Mouse (Mus musculus) liver, adult 2 months (tissue): ENCODE results near the gene Fndc9. TPM values are rescaled to one million over a fixed set of nuclear protein-coding genes. Genes with fewer than 3 reads are reported as not detected.
A peak's percentile ranks its signal among the peaks of the same experiment; 100 is the strongest.

Experiments used
- DNase-seq: peaks from one replicate; pipeline ENCODE4 v3.0.0-alpha.2; 2011; ENCODE audit warnings: low read depth, low spot score; ENCODE audit errors: extremely low read depth
- H3K27ac ChIP-seq: fragments of 200-500 bp; replicated peaks from 2 replicates; pipeline ENCODE4 v1.5.1; 2012; ENCODE audit warnings: low read depth, mild to moderate bottlenecking, control low read depth, inconsistent platforms, low read length; ENCODE audit not compliant: insufficient read depth
- H3K27me3 ChIP-seq: fragments of 200-500 bp; 2 replicates; pipeline ENCODE4 v1.6.1; 2012; ENCODE audit warnings: mild to moderate bottlenecking, moderate library complexity, low read length, inconsistent platforms; ENCODE audit not compliant: control insufficient read depth, insufficient read depth
- H3K36me3 ChIP-seq: fragments of 200-500 bp; 2 replicates; pipeline ENCODE4 v1.6.1; 2012; ENCODE audit warnings: low read length, inconsistent platforms; ENCODE audit not compliant: control insufficient read depth, insufficient read depth
- H3K4me1 ChIP-seq: fragments of 200-500 bp; 2 replicates; pipeline ENCODE4 v1.6.1; 2011; ENCODE audit warnings: low read length; ENCODE audit not compliant: control insufficient read depth, insufficient read depth
- H3K4me3 ChIP-seq: fragments of 200-500 bp; 2 replicates; pipeline ENCODE4 v1.5.1; 2011; ENCODE audit warnings: low read depth, mild to moderate bottlenecking, control low read depth, low read length, moderate library complexity; ENCODE audit not compliant: insufficient read depth
- H3K79me2 ChIP-seq: fragments of 200-500 bp; 2 replicates; pipeline ENCODE4 v1.6.1; 2012; ENCODE audit warnings: inconsistent platforms, mild to moderate bottlenecking, low read length, moderate library complexity; ENCODE audit not compliant: control insufficient read depth, insufficient read depth
- H3K9ac ChIP-seq: fragments of 200-500 bp; 2 replicates; pipeline ENCODE4 v1.6.1; 2012; ENCODE audit warnings: low read depth, mild to moderate bottlenecking, control low read depth, inconsistent platforms, low read length
- CTCF ChIP-seq: fragments of 200-500 bp; IDR thresholded peaks from 2 replicates; pipeline ENCODE4 v1.5.1; 2011; ENCODE audit warnings: low read depth, low read length, control low read depth
- POLR2A ChIP-seq: fragments of 200-500 bp; IDR thresholded peaks from 2 replicates; pipeline ENCODE4 v1.6.1; 2011; ENCODE audit warnings: low read length, control low read depth; ENCODE audit not compliant: insufficient read depth; ENCODE audit errors: extremely low read depth
- WGBS: fragments of 180-500 bp; shearing (Covaris S2); methylation state at CpG from one replicate; pipeline ENCODE4 v1.1.7; 2018; 5-methylcytosine and 5-hydroxymethylcytosine counted together
- polyA plus RNA-seq: library from polyadenylated mRNA; depleted of rRNA; stranded (reverse); fragments of >200 nt; gene quantifications from 2 replicates; pipeline ENCODE4 v1.2.3, GENCODE M21; 2012
- total RNA-seq: library from RNA; depleted of rRNA; stranded (reverse); fragments of >200 nt; gene quantifications from 2 replicates; pipeline ENCODE4 v1.2.3, GENCODE M21; 2014

Gene Fndc9
- total and polyA plus RNA-seq, 2 experiments: not detected

DNA sequence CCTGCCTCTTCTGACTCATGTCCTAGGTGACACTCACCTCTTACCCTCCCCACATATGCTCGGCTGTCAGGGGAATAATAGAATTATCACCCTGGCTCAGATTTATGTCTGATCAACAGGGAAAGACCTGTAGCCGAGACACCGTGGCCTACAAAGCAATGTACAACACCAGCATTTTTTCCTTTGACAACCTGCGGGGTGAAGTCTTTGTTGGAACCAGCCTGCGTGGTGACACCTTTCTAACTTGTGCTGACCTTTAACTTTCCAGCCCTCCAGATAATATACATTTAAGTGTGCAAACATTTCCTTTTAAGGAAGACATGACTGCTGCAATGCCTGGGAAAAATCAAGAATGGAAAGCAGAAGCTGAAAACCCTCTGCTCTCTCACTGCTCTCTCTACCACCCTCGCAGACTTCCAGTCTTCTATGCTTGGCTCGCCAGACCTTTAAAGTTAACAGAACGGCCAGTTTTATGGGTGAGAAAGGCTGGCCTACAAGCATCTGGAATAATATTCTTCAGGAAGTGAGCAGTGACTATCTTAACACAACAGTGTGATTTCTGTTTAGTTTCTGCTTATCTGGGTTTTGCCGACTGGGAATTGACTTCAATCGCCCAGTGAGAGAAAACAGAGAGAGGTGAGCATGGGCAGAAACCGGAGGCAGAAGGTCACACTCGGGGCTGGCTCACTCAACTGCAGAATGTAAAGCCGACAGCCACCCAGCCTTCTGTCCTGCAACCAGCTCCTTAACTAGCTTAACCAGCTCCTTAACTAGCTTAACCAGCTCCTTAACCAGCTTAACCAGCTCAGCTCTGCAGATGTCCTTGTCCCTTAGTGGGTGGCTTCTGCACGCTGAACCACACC, 20.7 kb upstream of the Fndc9 start:
- H3K27me3 ChIP-seq: no peaks in the 10 kb centered on the region
- H3K36me3 ChIP-seq: no peaks in the 10 kb centered on the region
- H3K27ac ChIP-seq: no peak overlapping the region
- H3K9ac ChIP-seq: no peak overlapping the region
- no peak for TF ChIP-seq CTCF
- no peak for TF ChIP-seq POLR2A
- WGBS: 59% methylated on average over 14 of the region's 14 CpGs
- H3K79me2 ChIP-seq: no peaks in the 10 kb centered on the region
- no peak overlapping the region for H3K4me3 ChIP-seq
- no peaks in the 10 kb centered on the region for H3K4me1 ChIP-seq
- DNase-seq: no peak

DNA sequence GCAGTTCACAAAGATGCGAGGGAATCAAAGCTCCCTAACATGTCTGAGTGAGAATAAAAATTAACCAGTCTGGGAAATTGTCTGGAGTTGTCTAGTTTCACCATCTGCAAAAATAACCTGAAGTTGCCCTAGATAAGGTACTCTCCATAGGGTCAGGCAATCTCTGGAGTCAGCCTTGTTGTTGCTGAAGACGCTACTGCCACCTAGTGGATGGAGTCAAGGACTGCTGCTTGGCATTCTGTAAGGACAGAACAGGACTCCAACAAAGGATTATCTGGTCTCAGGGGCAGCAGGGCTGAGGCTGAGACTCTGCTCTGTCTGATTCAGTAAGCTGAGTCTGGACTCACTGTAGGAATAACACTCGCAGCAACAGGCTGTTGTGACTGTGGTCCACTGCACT, 20.0 kb upstream of the Fndc9 start:
- H3K9ac ChIP-seq: no peak overlapping the region
- WGBS: 17% methylated on average over 3 of the region's 3 CpGs
- TF ChIP-seq POLR2A (no peak), CTCF (peak; percentile 84)
- no peaks in the 10 kb centered on the region for H3K27me3 ChIP-seq
- peak; percentile 70 for DNase-seq
- H3K36me3 ChIP-seq: no peaks in the 10 kb centered on the region
- no peaks in the 10 kb centered on the region for H3K4me1 ChIP-seq
- no peaks in the 10 kb centered on the region for H3K79me2 ChIP-seq
- no peak overlapping the region for H3K27ac ChIP-seq
- no peak overlapping the region for H3K4me3 ChIP-seq

- Histone ChIP-seq H3K4me3 (no peak overlapping the region), H3K27ac (no peak overlapping the region), H3K4me1 (no peaks in the 10 kb centered on the region), H3K79me2 (no peaks in the 10 kb centered on the region), H3K9ac (no peak overlapping the region), H3K36me3 (no peaks in the 10 kb centered on the region), H3K27me3 (no peaks in the 10 kb centered on the region)
- 71% methylated on average over 7 of the region's 7 CpGs for WGBS
- no peak for TF ChIP-seq CTCF
- TF ChIP-seq POLR2A: no peak
- DNase-seq: no peak
Measured at GRCm38 (mm10) chr11:46216669-46217068, 18.7 kb upstream of the Fndc9 start.

DNA sequence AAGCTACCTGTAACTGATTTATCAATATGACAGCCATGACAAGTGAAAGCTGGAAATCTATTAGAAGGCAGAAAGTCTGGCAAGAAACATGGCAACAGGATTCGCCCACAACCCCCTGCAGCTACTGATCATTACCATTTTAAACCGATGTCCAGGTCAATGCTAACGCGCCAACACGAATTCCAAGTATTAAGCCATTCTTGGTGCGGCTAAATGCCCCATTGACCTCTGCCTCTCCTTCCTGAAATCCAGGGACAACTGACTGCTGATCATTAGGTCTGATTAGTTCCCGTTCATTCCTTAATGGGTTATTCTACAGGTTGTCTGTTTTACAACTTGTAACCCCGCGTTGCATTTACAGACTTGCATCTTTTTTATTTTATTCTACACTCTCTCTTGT, 17.6 kb upstream of the Fndc9 start:
- no peak for DNase-seq
- Histone ChIP-seq H3K27ac (no peak overlapping the region), H3K4me3 (no peak overlapping the region), H3K79me2 (no peaks in the 10 kb centered on the region), H3K27me3 (no peaks in the 10 kb centered on the region), H3K9ac (no peak overlapping the region), H3K4me1 (no peaks in the 10 kb centered on the region), H3K36me3 (no peaks in the 10 kb centered on the region)
- no peak for TF ChIP-seq CTCF
- no peak for TF ChIP-seq POLR2A
- WGBS: 85% methylated on average over 9 of the region's 9 CpGs

GRCm38 (mm10) chr11:46218584-46218983, 16.7 kb upstream of the Fndc9 start:
- TF ChIP-seq CTCF (no peak), POLR2A (no peak)
- no peak overlapping the region for H3K27ac ChIP-seq

DNA sequence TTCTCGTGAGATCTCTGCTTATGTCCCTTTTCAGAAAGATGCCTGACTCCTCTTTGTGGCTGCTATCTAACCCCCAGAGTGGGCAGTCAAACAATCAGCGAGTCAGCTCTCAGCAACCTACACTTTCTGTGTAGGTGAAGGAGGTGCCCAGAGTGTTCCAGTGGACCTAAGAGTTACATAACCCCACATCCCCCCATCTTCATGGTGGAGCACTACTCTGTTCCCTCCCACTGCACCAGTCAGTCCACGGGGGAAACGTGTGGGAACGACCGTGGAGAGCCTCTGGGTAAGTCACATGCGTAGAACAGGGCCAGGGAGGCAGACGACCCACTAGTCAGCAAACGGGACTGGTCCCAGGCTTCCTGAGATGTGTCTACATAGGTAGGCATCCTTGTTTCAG, 16.0 kb upstream of the Fndc9 start:
- Histone ChIP-seq H3K79me2 (no peaks in the 10 kb centered on the region), H3K4me1 (no peaks in the 10 kb centered on the region), H3K27ac (no peak overlapping the region), H3K36me3 (no peaks in the 10 kb centered on the region), H3K4me3 (no peak overlapping the region), H3K9ac (no peak overlapping the region), H3K27me3 (no peaks in the 10 kb centered on the region)
- WGBS: 86% methylated on average over 9 of the region's 9 CpGs
- TF ChIP-seq POLR2A (no peak), CTCF (no peak)
- DNase-seq: no peak

More at GRCm38 (mm10) chr11:46218584-46218983, 16.7 kb upstream of the Fndc9 start:
- H3K4me1 ChIP-seq: no peaks in the 10 kb centered on the region
- no peak overlapping the region for H3K9ac ChIP-seq
- H3K79me2 ChIP-seq: no peaks in the 10 kb centered on the region
- H3K27me3 ChIP-seq: no peaks in the 10 kb centered on the region
- 60% methylated on average over 5 of the region's 5 CpGs for WGBS
- H3K36me3 ChIP-seq: no peaks in the 10 kb centered on the region
- H3K4me3 ChIP-seq: no peak overlapping the region
- DNase-seq: no peak
